Mouse (Mus musculus): ENCODE data around the gene Myh3. TPM values are rescaled to one million over a fixed set of nuclear protein-coding genes. Genes with fewer than 3 reads are reported as not detected.

Gene Myh3
- under 1 TPM in 1 of 2 experiments, not detected in 1; 0.19 TPM for polyA plus RNA-seq (2017; shearing (Covaris generic))

- no peak for ATAC-seq
Measured at GRCm38 (mm10) chr11:67078000-67078399, at the start of gene Myh3. Gene Myh3, plus strand, starts transcription at chr11:67078300.

DNA sequence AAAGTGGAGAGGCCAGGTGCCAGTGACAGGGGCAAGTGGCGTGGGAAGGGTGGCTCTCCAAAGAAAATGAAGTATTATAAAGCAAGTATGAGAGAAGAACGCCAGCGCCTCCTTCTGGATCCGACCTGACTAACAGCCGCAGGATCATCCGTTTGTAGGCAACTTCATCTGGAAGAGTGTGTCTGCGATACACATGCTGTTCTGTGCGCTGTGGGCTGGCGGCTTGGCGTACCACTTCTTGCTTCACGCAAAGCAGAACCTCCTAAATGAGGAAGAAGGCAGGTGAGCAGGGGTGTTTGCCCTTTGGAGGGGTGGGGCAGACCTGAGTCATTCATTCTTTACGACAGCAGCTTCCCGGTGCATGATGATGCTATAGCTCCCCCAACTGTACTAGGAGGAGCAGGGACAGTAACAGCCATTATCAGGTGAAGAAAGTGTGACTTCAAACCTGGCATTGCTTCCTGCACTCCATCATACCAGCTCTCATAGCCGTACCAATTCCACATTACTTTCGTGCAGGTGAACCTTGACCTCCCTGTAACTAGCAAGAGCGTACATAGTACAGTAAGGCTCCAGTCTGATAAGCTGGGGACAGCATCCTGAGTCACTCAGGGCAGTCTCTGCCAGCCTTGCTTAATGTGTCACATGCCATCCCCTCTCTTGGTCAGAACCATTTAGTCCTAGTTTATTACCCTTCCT lies 47.0 kb upstream of the Myh3 start:
- ATAC-seq = no peak

DNA sequence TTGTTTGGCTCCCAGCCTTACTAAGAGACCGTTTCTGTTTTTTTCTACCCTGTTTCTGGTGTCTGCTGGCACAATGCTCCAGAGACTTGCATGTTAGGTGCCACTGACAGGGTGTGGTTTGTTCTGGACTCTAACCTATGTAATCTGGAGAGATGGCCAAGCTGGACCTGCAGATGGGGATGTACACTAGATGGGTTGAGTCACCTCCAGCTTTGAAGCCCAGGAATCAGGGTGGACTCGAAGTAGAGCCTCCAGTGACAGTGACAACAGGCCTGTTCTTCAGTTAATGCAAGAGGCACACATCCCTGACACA lies 46.5 kb upstream of the Myh3 start:
- ATAC-seq = no peak

- ATAC-seq = no peak
Measured at GRCm38 (mm10) chr11:67034775-67035485, 43.2 kb upstream of the Myh3 start.

DNA sequence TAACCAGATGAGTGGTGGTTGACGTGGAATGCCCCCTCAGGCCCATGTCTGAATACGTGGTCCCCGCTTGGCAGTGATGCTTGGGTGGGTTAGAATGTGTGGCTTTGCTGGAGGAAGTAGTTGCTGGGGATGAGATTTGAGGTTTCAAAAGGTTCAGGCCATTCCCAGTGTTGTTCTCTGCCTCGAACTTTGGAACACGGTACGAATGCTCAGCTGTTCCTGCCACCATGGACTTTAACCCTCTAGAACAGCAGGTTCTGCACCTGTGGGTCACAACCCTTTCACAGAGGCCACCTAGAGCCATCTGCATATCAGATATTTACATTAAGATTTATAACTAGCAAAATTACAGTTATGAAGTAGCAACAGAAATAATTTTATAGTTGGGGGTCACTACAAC lies 41.9 kb upstream of the Myh3 start:
- no peak for ATAC-seq

GRCm38 (mm10) chr11:67036892-67037291 lies 41.2 kb upstream of the Myh3 start:
- no peak for ATAC-seq

- ATAC-seq = no peak
Measured at GRCm38 (mm10) chr11:67039799-67040198, 38.3 kb upstream of the Myh3 start.

GRCm38 (mm10) chr11:67040483-67040882 lies 37.6 kb upstream of the Myh3 start:
- ATAC-seq = no peak

GRCm38 (mm10) chr11:67043007-67043406 lies 35.1 kb upstream of the Myh3 start:
- no peak for ATAC-seq

- ATAC-seq = no peak
Measured at GRCm38 (mm10) chr11:67044959-67045358, 33.1 kb upstream of the Myh3 start.

GRCm38 (mm10) chr11:67047199-67047598 lies 30.9 kb upstream of the Myh3 start:
- ATAC-seq = no peak

GRCm38 (mm10) chr11:67048496-67048895 lies 29.6 kb upstream of the Myh3 start:
- peak; percentile 12 for ATAC-seq

GRCm38 (mm10) chr11:67049256-67049655 lies 28.8 kb upstream of the Myh3 start:
- no peak for ATAC-seq

GRCm38 (mm10) chr11:67051676-67052320 lies 26.3 kb upstream of the Myh3 start:
- ATAC-seq = peak; percentile 13

DNA sequence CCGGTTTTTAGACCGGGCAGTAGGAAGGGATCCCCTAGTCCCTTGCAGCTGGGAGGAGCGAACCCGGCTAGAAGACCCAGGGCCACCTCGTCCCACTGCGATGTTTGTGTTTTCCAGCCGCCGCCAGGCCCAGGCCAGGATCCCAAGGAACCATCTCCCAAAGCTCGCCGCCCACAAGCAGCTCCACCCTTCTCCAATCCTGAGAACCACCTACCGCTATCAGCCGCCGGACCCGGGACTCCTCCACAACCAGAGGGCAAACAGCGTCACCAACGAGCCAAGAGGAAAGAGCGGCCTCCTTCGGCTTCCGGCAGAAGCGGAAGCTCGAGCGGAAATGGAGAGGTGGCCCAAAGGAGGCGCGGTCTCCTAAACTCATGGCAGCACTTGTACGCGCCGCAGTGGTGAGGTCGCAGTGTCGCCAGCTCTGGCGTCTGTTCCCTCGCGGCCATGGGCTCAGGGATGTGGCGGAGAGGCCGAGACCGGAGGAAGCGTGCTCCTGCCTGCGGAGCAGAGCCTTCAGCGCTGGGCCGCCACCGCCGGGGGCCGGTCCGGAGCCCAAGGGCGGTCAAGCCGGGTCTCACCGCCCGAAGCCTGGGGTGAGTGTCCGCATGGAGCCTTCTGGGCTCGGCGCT lies 25.7 kb upstream of the Myh3 start, which contains the start of the genes Adprm and Sco1:
Adprm (minus strand) TSS at position 274 of the 632 bp plus-strand sequence.
Sco1 (plus strand) TSS at position 350 of the 632 bp plus-strand sequence.
- peak; percentile 94 for ATAC-seq

DNA sequence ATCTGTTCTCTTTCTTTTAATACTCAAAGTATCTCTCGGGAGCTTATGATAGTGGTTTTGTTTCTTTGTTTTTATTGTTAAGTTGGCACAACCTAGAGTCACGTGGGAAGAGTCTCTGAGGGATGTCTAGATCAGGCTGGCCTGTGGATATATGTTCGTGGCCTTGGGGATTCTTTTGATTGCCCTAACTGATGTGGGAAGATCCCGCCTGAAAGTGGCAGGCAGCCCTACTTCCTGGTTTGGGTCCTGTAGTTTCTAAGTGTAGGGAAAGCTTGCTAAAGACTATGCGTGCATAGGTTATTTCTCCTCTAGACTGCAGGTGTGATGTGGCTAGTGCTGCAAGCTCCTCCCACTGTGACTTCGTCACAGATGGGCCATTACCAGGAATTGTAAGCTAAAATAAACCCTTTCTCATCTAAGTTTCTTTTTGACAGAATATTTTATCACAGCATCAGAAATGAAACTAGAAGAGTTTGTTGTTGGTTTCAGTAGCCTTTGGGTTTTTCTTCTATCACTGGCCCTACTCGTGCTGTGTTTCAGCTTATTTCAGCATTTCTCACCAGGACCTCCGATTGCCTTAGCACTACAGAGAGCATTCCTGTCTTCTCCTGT lies 23.2 kb upstream of the Myh3 start:
- no peak for ATAC-seq

DNA sequence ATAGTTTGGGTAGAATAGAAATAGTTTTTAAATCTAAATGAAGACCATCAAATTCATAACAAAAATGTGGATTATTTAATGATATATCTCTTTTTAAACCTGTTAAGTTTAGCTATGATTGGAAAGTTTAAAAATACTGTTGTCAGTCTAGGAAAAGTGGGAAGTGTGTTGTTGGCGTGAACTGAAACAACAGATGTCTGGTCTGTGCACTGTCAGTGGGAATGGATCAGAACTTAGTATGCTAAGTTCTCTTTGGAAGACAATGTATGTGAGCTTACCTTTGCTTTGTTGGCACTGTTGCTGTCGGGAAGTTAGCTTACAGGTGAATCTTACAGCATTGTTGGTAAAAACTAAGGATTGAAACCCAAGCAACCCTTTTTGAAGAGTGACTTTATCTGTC lies 16.8 kb upstream of the Myh3 start:
- ATAC-seq = no peak

- ATAC-seq = no peak
Measured at GRCm38 (mm10) chr11:67062726-67063125, 15.4 kb upstream of the Myh3 start.

DNA sequence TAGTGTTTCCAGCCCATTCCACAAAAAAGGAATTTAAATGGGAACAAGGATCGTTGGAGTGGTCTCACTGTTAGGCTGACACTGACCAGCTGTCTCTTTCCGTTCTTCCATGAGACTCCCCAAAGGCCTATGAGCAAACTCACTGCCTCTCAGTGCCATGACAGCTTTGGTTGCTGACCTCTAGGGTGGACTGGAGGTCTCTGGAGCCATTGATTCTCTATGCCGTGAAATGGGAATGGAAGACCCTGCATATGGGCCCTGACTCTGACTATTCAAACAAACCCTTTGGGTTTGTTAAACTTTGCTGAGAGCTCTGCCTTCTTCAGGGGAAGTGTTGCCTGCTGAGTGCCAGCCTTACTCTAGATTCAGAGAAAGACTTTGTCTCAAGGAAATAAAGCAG lies 10.4 kb upstream of the Myh3 start:
- no peak for ATAC-seq

- ATAC-seq = no peak
Measured at GRCm38 (mm10) chr11:67072615-67073130, 5.4 kb upstream of the Myh3 start.

GRCm38 (mm10) chr11:67075036-67075435 lies 3.1 kb upstream of the Myh3 start:
- no peak for ATAC-seq

DNA sequence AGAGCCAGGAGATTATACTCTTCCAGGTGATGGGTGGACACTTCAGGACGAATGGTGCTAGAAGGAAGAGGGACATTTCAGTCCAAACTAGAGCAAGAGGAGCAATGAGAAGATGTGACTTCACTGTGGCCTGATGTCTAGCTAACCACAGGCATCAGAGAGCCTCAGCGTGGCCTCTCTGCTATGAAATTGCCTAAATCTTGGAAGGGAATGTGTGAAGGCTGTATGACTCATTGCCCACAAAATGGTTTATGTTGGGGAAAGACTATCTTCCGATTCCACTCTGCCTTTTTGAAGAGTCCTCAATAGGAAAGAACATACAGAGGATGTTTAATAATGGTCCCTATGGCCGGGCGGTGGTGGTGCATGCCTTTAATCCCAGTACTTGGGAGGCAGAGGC lies 1.3 kb upstream of the Myh3 start:
- ATAC-seq = no peak

- ATAC-seq = no peak
Measured at GRCm38 (mm10) chr11:67077435-67077834, 665 bp upstream of the Myh3 start.
